Comparison of ENCODE assay signal across 8 mouse cellular contexts in the genomic region with DNA sequence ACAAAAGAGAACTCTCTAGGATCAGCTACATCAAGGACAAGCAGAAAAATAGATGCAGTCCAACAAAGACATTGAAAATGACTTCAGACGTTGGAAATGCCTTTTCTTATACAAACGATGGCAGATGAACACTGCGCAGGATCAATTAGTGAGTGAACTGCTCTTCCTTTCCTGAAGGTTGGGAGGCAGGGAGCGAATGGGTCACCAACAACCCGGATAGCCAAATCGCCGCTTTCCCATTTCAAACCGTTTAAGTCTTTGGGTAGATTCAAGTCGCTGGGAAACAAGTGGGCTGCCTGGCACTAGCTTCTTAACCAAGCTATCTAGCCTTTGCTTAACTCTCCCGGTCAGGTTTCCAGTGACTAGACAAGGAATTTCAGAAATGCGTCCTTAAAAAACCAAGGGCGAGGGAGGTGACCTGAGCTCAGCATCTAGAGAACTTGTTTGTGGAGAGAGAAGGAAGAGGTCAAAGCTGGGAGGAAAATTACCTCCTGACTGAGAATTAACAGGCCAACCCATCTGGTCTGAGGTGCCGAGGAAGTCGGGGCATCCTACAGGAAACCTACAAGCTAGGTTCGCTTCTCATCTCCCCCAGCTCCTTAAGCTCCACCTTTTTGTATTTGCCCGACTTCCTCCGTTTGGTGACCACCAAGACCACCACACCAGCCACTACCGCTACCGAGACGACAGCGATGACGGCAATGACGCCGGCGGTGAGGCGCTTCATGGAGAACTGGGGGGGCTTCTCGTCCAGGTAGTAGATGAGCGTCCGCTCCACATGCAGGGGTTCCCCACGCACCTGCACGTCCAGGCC. TPM values are rescaled to one million over a fixed set of nuclear protein-coding genes. Genes with fewer than 3 reads are reported as not detected.
DNase-seq lines count a peak whose midpoint lies in the region; ATAC-seq lines count a peak whose summit lies in the region.

No protein-coding gene starts in this region.

- peak overlapping the region; percentile 52 for H3K4me3 ChIP-seq in heart, embryonic 15.5 days
- peak overlapping the region; percentile 47 for H3K4me3 ChIP-seq in intestine, embryonic 16.5 days (ENCODE audit: low read length)
- H3K4me3 ChIP-seq in midbrain, embryonic 13.5 days (replicated peaks), result peak overlapping the region; percentile 48

- H3K4me1 ChIP-seq in heart, embryonic 15.5 days (replicated peaks), result peaks cover 19% of the 10 kb centered on the region
- H3K4me1 ChIP-seq in intestine, embryonic 16.5 days (ENCODE audit: control insufficient read depth, insufficient read depth, low read length), result peaks cover 12% of the 10 kb centered on the region
- H3K4me1 ChIP-seq in midbrain, embryonic 13.5 days (replicated peaks), result peaks cover 19% of the 10 kb centered on the region

- WGBS in heart, embryonic 15.5 days, result 8% methylated on average over 31 of the region's 31 CpGs
- WGBS in intestine, embryonic 16.5 days, result 8% methylated on average over 31 of the region's 31 CpGs
- WGBS in midbrain, embryonic 13.5 days, result 9% methylated on average over 31 of the region's 31 CpGs

- DNase-seq in heart, adult 18-20 months, result no peak
- DNase-seq in embryo, embryonic 11 days, result peak; percentile 28
- no peak for DNase-seq in spleen, postnatal 4 days (ENCODE audit: low spot score in 2 of 2)
- no peak for DNase-seq in adrenal gland, postnatal 25 days
- no peak for DNase-seq in left cerebral cortex, postnatal 25 days (ENCODE audit: low spot score in 2 of 2)

- H3K27me3 ChIP-seq in heart, embryonic 15.5 days, result peaks cover 54% of the 10 kb centered on the region
- peaks cover 38% of the 10 kb centered on the region for H3K27me3 ChIP-seq in intestine, embryonic 16.5 days (replicated peaks; ENCODE audit: control insufficient read depth, insufficient read depth, low read length)
- peaks cover 67% of the 10 kb centered on the region for H3K27me3 ChIP-seq in midbrain, embryonic 13.5 days

- no peak for ATAC-seq in heart, embryonic 15.5 days (replicated peaks; ENCODE audit: insufficient number of reproducible peaks, insufficient read depth, low FRiP score, low read depth)
- ATAC-seq in intestine, embryonic 16.5 days, result no peak
- peak; percentile 21 for ATAC-seq in midbrain, embryonic 13.5 days

- H3K4me2 ChIP-seq in heart, embryonic 15.5 days, result peak overlapping the region; percentile 91
- H3K4me2 ChIP-seq in intestine, embryonic 16.5 days (ENCODE audit: low read depth, low read length), result peak overlapping the region; percentile 78
- peak overlapping the region; percentile 74 for H3K4me2 ChIP-seq in midbrain, embryonic 13.5 days (replicated peaks)

- H3K36me3 ChIP-seq in heart, embryonic 15.5 days, result no peaks in the 10 kb centered on the region
- H3K36me3 ChIP-seq in intestine, embryonic 16.5 days (ENCODE audit: control insufficient read depth, insufficient read depth, low read length), result no peaks in the 10 kb centered on the region
- H3K36me3 ChIP-seq in midbrain, embryonic 13.5 days, result no peaks in the 10 kb centered on the region

- intact Hi-C loops in left cerebral cortex, postnatal 25 days (cut with DNase I), result loop anchor here (10.0 kb wide), 1 partner anchor 360 kb away; no protein-coding TSS in a partner anchor

- no peak overlapping the region for H3K27ac ChIP-seq in heart, embryonic 15.5 days
- H3K27ac ChIP-seq in intestine, embryonic 16.5 days (ENCODE audit: low read length), result no peak overlapping the region
- H3K27ac ChIP-seq in midbrain, embryonic 13.5 days, result no peak overlapping the region

- H3K9me3 ChIP-seq in heart, embryonic 15.5 days (replicated peaks), result no peaks in the 10 kb centered on the region
- H3K9me3 ChIP-seq in intestine, embryonic 16.5 days (ENCODE audit: control insufficient read depth, low read length), result no peaks in the 10 kb centered on the region
- H3K9me3 ChIP-seq in midbrain, embryonic 13.5 days, result no peaks in the 10 kb centered on the region

- H3K9ac ChIP-seq in heart, embryonic 15.5 days, result no peak overlapping the region
- no peak overlapping the region for H3K9ac ChIP-seq in intestine, embryonic 16.5 days (ENCODE audit: low read depth, low read length)
- peak overlapping the region; percentile 40; the same call in 1 of the 2 replicates for H3K9ac ChIP-seq in midbrain, embryonic 13.5 days (replicated peaks)

RNA-seq across cellular contexts. Expression of a gene that starts 1.2 kb away (rescaled TPM):
- 0.62 and 3.4 TPM in 2 replicates for polyA plus RNA-seq in heart, embryonic 15.5 days (2015; fragmentation: Nextera tagmentation; extraction: Ambion mirVana)
- under 1 TPM in 1 of 2 experiments, not detected in 1; 0.39 TPM for total RNA-seq in heart, adult 18-20 months (2021)
- 4.6 and 6.3 TPM in 2 replicates for polyA plus RNA-seq in intestine, embryonic 16.5 days (2015; fragmentation: Nextera tagmentation; extraction: Ambion mirVana)
- polyA plus RNA-seq in midbrain, embryonic 13.5 days (2015; fragmentation: Nextera tagmentation; extraction: Ambion mirVana), result 0.18 and 0.20 TPM in 2 replicates
- total RNA-seq in adrenal gland, postnatal 25 days (2021), result not detected in 2 replicates
- total RNA-seq in left cerebral cortex, postnatal 25 days (2021), result under 1 TPM in 1 of 2 experiments, not detected in 1; 0.18 TPM

RNA-seq across cellular contexts. Expression of a gene that starts 42.7 kb away (rescaled TPM):
- not detected in 2 replicates for polyA plus RNA-seq in heart, embryonic 15.5 days (2015; fragmentation: Nextera tagmentation; extraction: Ambion mirVana)
- not detected for total RNA-seq in heart, adult 18-20 months (2021)
- 0.10 and 0.37 TPM in 2 replicates for polyA plus RNA-seq in intestine, embryonic 16.5 days (2015; fragmentation: Nextera tagmentation; extraction: Ambion mirVana)
- not detected in 2 replicates for polyA plus RNA-seq in midbrain, embryonic 13.5 days (2015; fragmentation: Nextera tagmentation; extraction: Ambion mirVana)
- total RNA-seq in adrenal gland, postnatal 25 days (2021), result 2.3 and 2.8 TPM in 2 replicates
- not detected for total RNA-seq in left cerebral cortex, postnatal 25 days (2021)
